Mouse (Mus musculus): ENCODE data around the gene Map4k4.

GRCm38 (mm10) chr1:39939401-39939800 lies 38.7 kb downstream of the Map4k4 start:
- TF ChIP-seq CTCF (IDR thresholded peaks at IDR 0.05; ENCODE audit: borderline replicate concordance, insufficient read depth, low read depth, low read length): no peak
- TF ChIP-seq POLR2A (IDR thresholded peaks at IDR 0.05; ENCODE audit: borderline replicate concordance, insufficient read depth, low read length): no peak
